Mouse (Mus musculus): ENCODE measurements at regions not wholly inside any gene's neighbourhood (a gene's known extent, or its start where the extent isn't known, plus 50 kb on each side); places are given as distances from the start of the nearest gene placed in this dataset.
"Not testable (repeated sequence)": the region's sequence is repeated elsewhere in the genome, so short reads cannot be mapped to it uniquely, and the experiment has no call there.

- DNase-seq = no peak
These were observed 383.1 kb upstream of the Arid1b start for GRCm38 (mm10) chr17:4610993-4611392.

DNA sequence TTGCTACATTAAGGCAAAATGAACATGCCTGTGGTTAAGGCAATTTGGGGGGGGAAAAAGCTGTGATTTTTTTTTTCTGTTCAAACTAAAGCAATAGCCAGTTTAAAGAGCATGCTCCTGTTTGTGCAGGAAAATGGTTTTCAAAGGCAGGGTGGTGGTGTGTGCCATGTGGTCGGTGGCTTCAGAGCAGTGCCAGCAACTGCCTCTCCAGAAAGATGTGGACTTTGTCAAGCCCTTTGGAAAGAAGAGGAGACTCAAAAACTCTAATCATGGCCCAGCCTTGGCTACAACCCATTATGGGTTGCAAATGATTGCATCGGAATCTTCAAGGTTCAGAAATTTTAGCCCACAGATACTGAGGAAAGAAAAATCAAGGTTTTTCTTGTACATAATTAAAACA lies 382.4 kb upstream of the Arid1b start:
- DNase-seq = no peak

DNA sequence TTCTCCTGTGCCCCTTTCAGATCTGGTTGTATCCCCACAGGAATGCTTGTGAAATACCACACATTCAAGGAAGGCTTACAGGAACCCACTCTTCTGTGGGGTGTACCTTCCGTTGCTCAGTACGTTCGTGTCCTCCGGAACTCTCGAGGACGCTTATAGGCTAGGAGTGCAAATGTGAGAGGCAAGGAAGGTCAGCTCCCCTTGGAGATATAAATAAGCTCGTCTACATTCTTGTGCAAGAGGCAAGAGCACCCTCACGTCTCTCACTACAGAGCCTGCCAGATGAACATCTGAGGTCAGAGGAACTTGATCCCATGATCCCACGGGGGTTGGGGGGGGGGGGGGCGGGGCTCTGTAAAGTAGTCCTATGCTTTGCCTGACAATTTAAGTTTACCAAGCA lies 382.0 kb upstream of the Arid1b start:
- no peak for DNase-seq

DNA sequence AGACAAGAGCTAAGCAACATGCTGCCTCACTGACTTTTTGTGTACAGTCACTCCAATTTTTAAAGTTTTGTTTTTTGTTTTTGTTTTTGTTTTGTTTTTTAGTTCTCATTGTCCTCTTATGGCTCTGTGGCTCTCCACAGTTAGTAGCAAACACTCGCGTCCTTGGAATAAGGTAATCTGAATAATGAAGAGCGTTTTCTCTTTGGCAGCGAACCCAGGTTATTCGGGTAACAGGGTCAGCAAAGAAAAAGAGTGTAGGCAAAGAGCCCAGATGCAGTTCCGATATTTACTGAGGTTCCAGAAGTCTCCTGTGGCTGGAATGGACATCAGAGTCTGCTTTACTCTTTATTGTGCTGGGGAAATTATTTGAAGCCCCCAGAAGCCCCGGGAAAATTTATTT lies 381.4 kb upstream of the Arid1b start:
- no peak for DNase-seq

- DNase-seq = no peak
These were observed 373.8 kb upstream of the Arid1b start for GRCm38 (mm10) chr17:4620361-4620760.

GRCm38 (mm10) chr17:4626126-4626525 lies 368.0 kb upstream of the Arid1b start:
- DNase-seq = not testable (repeated sequence)

- DNase-seq = no peak
These were observed 366.6 kb upstream of the Arid1b start for GRCm38 (mm10) chr17:4627542-4627941.

- no peak for DNase-seq
These were observed 363.0 kb upstream of the Arid1b start for GRCm38 (mm10) chr17:4631122-4631521.

- no peak for DNase-seq
These were observed 361.6 kb upstream of the Arid1b start for GRCm38 (mm10) chr17:4632506-4632905.

- no peak for DNase-seq
These were observed 360.4 kb upstream of the Arid1b start for GRCm38 (mm10) chr17:4633771-4634170.

- no peak for DNase-seq
These were observed 357.3 kb upstream of the Arid1b start for GRCm38 (mm10) chr17:4636796-4637353.

DNA sequence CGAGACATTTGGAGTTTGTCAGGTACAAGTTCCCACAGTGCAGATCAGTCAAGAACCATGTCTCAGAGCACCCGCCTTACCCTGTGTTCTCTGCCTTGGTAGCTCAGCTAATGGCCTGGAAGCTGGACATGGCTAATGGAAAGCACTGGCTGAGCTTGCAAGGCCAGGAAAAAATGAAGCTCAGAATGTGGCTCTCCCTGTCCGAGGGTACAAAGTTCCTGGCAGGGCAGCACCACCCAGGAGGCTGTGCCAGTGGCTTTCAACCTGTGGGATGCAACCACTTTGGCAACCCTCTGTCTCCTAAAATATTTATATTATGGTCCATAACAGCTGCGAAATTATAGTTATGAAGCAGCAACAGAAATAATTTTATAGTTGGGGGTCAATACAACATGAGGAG lies 354.6 kb upstream of the Arid1b start:
- DNase-seq = no peak

GRCm38 (mm10) chr17:4640555-4640954 lies 353.6 kb upstream of the Arid1b start:
- no peak for DNase-seq

GRCm38 (mm10) chr17:4641166-4641565 lies 353.0 kb upstream of the Arid1b start:
- DNase-seq = no peak

DNA sequence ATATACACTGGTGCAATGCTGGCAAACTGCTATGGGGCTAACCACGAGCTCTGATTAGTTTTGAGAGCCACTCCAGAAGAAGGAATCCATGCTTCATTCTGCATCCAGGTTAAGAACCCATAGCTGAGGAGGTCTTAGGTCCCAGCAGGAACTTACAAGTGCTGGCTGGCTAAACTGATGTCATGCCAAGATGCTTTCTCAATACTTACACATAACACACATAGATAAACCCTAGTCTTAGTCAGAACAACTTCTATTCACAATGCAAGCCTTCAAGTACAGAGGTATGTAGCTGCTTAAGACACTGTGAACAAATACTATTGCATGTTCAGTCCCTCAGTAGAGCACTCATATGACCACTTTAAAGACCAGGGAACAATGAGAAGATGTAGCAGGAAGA lies 352.1 kb upstream of the Arid1b start:
- DNase-seq = no peak

- no peak for DNase-seq
These were observed 350.8 kb upstream of the Arid1b start for GRCm38 (mm10) chr17:4643343-4643742.

GRCm38 (mm10) chr17:4648603-4649002 lies 345.5 kb upstream of the Arid1b start:
- DNase-seq = no peak

GRCm38 (mm10) chr17:4654221-4654620 lies 339.9 kb upstream of the Arid1b start:
- no peak for DNase-seq

- DNase-seq = no peak
These were observed 332.1 kb upstream of the Arid1b start for GRCm38 (mm10) chr17:4661996-4662395.

DNA sequence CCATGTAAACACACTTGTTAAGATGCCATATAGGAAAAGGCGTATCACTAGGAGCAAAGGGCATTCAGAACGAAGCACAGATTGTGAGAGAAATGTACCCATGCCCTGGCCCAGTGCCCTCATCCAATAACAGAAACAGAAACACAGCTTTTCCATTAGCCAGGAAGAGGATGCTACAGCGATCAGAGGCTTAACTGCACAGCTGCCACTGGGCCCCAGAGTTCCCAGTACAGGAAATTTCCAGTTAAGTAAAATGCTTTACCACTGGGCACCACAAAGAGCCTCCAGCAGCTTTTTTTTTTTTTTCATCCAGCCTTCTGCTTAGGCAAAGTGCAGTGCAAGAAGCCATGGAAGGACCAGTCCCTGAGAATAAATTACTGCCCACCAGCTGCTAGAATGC lies 325.6 kb upstream of the Arid1b start:
- no peak for DNase-seq

GRCm38 (mm10) chr17:4673271-4673670 lies 320.9 kb upstream of the Arid1b start:
- no peak for DNase-seq

DNA sequence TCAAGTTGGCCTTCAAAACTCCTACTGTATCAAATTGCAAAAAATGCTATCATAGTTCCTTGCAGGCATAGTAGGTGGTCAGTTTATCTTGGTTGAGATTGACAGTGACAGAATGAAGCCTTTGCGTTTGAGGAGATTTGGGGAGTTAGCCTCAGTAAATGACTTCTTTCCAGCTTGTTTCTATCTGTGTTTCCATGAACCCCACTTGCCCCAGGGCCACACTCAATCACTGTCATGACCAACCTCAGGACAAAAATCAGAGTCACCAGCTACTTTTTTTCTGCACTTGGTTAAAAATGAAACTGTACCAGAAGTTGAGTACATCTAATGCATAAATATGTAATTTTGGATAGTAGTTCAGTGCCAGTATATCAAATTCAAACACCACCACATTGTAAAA lies 287.7 kb upstream of the Arid1b start:
- DNase-seq = no peak

GRCm38 (mm10) chr17:4721061-4721460 lies 273.1 kb upstream of the Arid1b start:
- DNase-seq = no peak

DNA sequence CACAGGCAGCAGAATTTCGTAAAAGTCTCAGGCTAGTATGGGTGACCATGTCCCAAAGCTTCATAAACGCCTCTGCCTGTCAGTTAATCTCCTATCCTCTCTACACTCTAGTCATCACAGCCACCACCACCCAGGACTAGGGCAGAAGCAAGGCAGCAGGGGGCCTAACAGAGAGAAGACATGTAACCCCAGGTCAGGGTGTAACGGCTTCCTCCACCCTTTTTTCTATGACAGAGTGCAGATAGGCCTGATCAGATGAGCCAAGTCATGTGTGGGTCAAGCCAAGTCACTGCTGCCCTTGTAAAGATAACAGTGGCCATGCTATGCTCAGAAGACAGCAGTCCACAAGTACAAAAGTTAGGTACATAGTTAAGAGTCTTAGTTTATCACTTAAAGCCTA lies 270.1 kb upstream of the Arid1b start:
- DNase-seq = no peak

DNA sequence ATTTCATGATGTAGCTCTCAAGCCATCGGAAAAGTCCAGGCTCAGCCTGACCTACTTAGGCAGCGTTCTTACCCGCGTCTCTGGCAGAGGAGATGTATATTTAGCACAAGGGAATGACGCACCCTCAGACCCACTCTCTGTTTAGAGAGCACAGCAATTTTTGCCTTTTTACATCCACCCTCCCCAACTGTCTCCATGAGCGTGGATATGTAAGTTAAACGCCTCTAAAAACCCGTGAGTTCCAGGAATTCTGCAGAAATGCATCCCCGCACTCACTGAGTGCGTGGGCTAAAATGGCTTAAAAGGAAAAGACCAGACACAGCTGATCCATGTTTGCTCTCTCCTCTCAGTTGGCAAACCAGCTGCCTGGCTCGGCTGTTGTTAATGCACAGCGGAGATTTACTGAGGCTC lies 267.8 kb upstream of the Arid1b start:
- DNase-seq = no peak

- DNase-seq = no peak
These were observed 259.7 kb upstream of the Arid1b start for GRCm38 (mm10) chr17:4734412-4734881.

Measured in spleen, adult 18-20 months (tissue).